In the genomic region with DNA sequence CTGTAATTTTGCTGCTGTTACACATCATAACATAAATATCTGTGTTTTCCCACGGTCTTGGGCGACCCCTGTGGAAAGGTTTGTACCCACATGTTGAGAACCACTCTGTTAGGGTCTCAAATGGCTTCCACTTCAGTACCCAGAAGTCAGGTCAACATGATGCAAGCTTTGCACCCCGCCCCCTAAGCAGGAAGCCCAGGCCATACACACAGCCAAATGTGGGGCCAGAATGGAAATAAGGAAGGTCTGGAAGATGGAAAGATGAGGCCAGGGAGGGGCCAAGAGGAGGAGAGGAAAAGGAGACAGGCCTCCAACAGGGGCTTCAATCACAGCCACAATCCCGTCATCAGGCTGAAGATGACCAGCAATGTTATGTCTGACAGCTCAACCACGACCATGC, we compare ENCODE assay signal across 8 mouse cellular contexts. TPM values are rescaled to one million over a fixed set of nuclear protein-coding genes. Genes with fewer than 3 reads are reported as not detected.
A peak's percentile ranks its signal among the peaks of the same experiment; 100 is the strongest.
DNase-seq lines count a peak whose midpoint lies in the region; ATAC-seq and TF ChIP-seq lines count a peak whose summit lies in the region.

No protein-coding gene starts in this region.

- peak overlapping the region; percentile 63 for H3K9ac ChIP-seq in hindbrain, embryonic 12.5 days
- H3K9ac ChIP-seq in midbrain, embryonic 12.5 days (replicated peaks) = peak overlapping the region; percentile 52; the same call in 1 of the 2 replicates

- no peak for TF ChIP-seq POLR2A in cortical plate, adult 2 months (IDR thresholded peaks at IDR 0.05; ENCODE audit: extremely low read depth, insufficient read depth, low read length)

- no peaks in the 10 kb centered on the region for H3K27me3 ChIP-seq in hindbrain, embryonic 12.5 days
- no peaks in the 10 kb centered on the region for H3K27me3 ChIP-seq in midbrain, embryonic 12.5 days

- 0 out of 2 replicates have a peak, but pooled peaks have one; percentile 5 for ATAC-seq in hindbrain, embryonic 12.5 days (ENCODE audit: low FRiP score)
- ATAC-seq in midbrain, embryonic 12.5 days (ENCODE audit: low FRiP score, low read depth) = no peak
- ATAC-seq in monocyte, adult 5-6 weeks (replicated peaks; ENCODE audit: insufficient number of reproducible peaks, low FRiP score, low TSS enrichment, poor library complexity, severe bottlenecking) = no peak

- peaks cover 29% of the 10 kb centered on the region for H3K4me1 ChIP-seq in cortical plate, adult 2 months (ENCODE audit: control insufficient read depth, insufficient read depth, low read length)
- H3K4me1 ChIP-seq in hindbrain, embryonic 12.5 days = peaks cover 79% of the 10 kb centered on the region
- H3K4me1 ChIP-seq in midbrain, embryonic 12.5 days = peaks cover 73% of the 10 kb centered on the region

- WGBS in hindbrain, embryonic 12.5 days = 43% methylated on average over 5 of the region's 5 CpGs
- 49% methylated on average over 5 of the region's 5 CpGs for WGBS in midbrain, embryonic 12.5 days

- no peak overlapping the region for H3K4me3 ChIP-seq in cortical plate, adult 2 months (ENCODE audit: insufficient read depth, low read length)
- no peak overlapping the region for H3K4me3 ChIP-seq in hindbrain, embryonic 12.5 days
- no peak overlapping the region for H3K4me3 ChIP-seq in midbrain, embryonic 12.5 days

- peak overlapping the region; percentile 98 for H3K27ac ChIP-seq in cortical plate, adult 2 months (ENCODE audit: insufficient read depth, low read length)
- H3K27ac ChIP-seq in hindbrain, embryonic 12.5 days = peak overlapping the region; percentile 98
- H3K27ac ChIP-seq in midbrain, embryonic 12.5 days (replicated peaks) = peak overlapping the region; percentile 99

- H3K36me3 ChIP-seq in hindbrain, embryonic 12.5 days = no peaks in the 10 kb centered on the region
- no peaks in the 10 kb centered on the region for H3K36me3 ChIP-seq in midbrain, embryonic 12.5 days

- DNase-seq in heart, adult 11 months = peak; percentile 97
- DNase-seq in heart, postnatal 4 days = no peak
- no peak for DNase-seq in cerebellum, adult 11 months
- DNase-seq in urinary bladder, postnatal 4 days (ENCODE audit: low spot score in 2 of 2) = no peak

- no peaks in the 10 kb centered on the region for H3K9me3 ChIP-seq in hindbrain, embryonic 12.5 days (replicated peaks)
- H3K9me3 ChIP-seq in midbrain, embryonic 12.5 days = no peaks in the 10 kb centered on the region

- no peak for TF ChIP-seq CTCF in cortical plate, adult 2 months (IDR thresholded peaks at IDR 0.05; ENCODE audit: extremely low read depth, insufficient read depth, low read length)

- H3K4me2 ChIP-seq in hindbrain, embryonic 12.5 days (replicated peaks) = peak overlapping the region; percentile 53
- peak overlapping the region; percentile 53 for H3K4me2 ChIP-seq in midbrain, embryonic 12.5 days (replicated peaks)

RNA-seq across cellular contexts. Expression of a gene that starts 37.1 kb away (rescaled TPM):
- 100 to 1,000 TPM; 104 to 112 TPM for total RNA-seq in heart, postnatal 4 days (2021)
- polyA plus RNA-seq in cortical plate, adult 2 months (2012; rRNA removed) = 74.6 and 76.1 TPM in 2 replicates
- 30.2 and 31.0 TPM in 2 replicates for polyA plus RNA-seq in hindbrain, embryonic 12.5 days (2016; fragmentation: Nextera tagmentation; extraction: Ambion mirVana)
- polyA plus RNA-seq in midbrain, embryonic 12.5 days (2016; fragmentation: Nextera tagmentation; extraction: Ambion mirVana) = 24.5 and 25.1 TPM in 2 replicates
- total RNA-seq in monocyte, adult 5-6 weeks (2017) = 14.4 to 63.8 TPM (median 24.3 TPM) in 3 replicates
